Mouse (Mus musculus) neural tube, embryonic 15.5 days (tissue): ENCODE results near the gene Ncor2. TPM values are rescaled to one million over a fixed set of nuclear protein-coding genes. Genes with fewer than 3 reads are reported as not detected.
A peak's percentile ranks its signal among the peaks of the same experiment; 100 is the strongest.

Source experiments
- ATAC-seq: fragments of 200-750 bp; cut with Nextera tagmentation; 2 replicates; pipeline ENCODE4 v1.8.0; 2017; ENCODE audit warnings: mild to moderate bottlenecking, moderate TSS enrichment, moderate library complexity; ENCODE audit not compliant: low FRiP score
- H3K27ac ChIP-seq: fragments of 300-500 bp; sonication (generic); replicated peaks from 2 replicates; pipeline ENCODE4 v1.5.1; 2015; ENCODE audit warnings: mild to moderate bottlenecking, inconsistent platforms
- H3K27me3 ChIP-seq: fragments of 300-500 bp; sonication (generic); replicated peaks from 2 replicates; pipeline ENCODE4 v1.6.1; 2015; ENCODE audit warnings: inconsistent platforms
- H3K36me3 ChIP-seq: fragments of 300-500 bp; sonication (generic); 2 replicates; pipeline ENCODE4 v1.6.1; 2015; ENCODE audit warnings: inconsistent platforms
- H3K4me1 ChIP-seq: fragments of 300-500 bp; sonication (generic); 2 replicates; pipeline ENCODE4 v1.6.1; 2015; ENCODE audit warnings: inconsistent platforms
- H3K4me2 ChIP-seq: fragments of 300-500 bp; sonication (generic); 2 replicates; pipeline ENCODE4 v1.6.1; 2015; ENCODE audit warnings: inconsistent platforms, mild to moderate bottlenecking, moderate library complexity
- H3K4me3 ChIP-seq: fragments of 300-500 bp; sonication (generic); replicated peaks from 2 replicates; pipeline ENCODE4 v1.5.1; 2015; ENCODE audit warnings: mild to moderate bottlenecking, inconsistent platforms
- H3K9ac ChIP-seq: fragments of 300-500 bp; sonication (generic); replicated peaks from 2 replicates; pipeline ENCODE4 v1.6.1; 2015; ENCODE audit warnings: mild to moderate bottlenecking, inconsistent platforms
- H3K9me3 ChIP-seq: fragments of 300-500 bp; sonication (generic); replicated peaks from 2 replicates; pipeline ENCODE4 v1.6.1; 2016; ENCODE audit warnings: inconsistent platforms
- WGBS: fragments of 180-500 bp; shearing (Covaris S2); methylation state at CpG from one replicate; pipeline ENCODE4 v1.1.7; 2015; ENCODE audit warnings: mixed read lengths; 5-methylcytosine and 5-hydroxymethylcytosine counted together
- polyA plus RNA-seq: library from polyadenylated mRNA; unstranded; fragments of >200 nt; fragmentation: Nextera tagmentation; extraction: Ambion mirVana; gene quantifications from 2 replicates; pipeline ENCODE4 v1.2.1, GENCODE M21; 2015

Ncor2 gene
- polyA plus RNA-seq, 1 experiment from 2014 or later, result 24.2 TPM

- Histone ChIP-seq H3K9ac (no peak overlapping the region), H3K4me2 (no peak overlapping the region), H3K4me1 (peaks cover 49% of the 10 kb centered on the region), H3K27me3 (no peaks in the 10 kb centered on the region), H3K36me3 (peaks cover 39% of the 10 kb centered on the region), H3K27ac (peak overlapping the region; percentile 82), H3K9me3 (no peaks in the 10 kb centered on the region), H3K4me3 (no peak overlapping the region)
- no peak for ATAC-seq
- WGBS, result 63% methylated on average over 8 of the region's 8 CpGs
These were observed 76.7 kb downstream of the Ncor2 start for GRCm38 (mm10) chr5:125102352-125102751.

GRCm38 (mm10) chr5:125099785-125100350, 79.2 kb downstream of the Ncor2 start:
- H3K27me3 ChIP-seq, result no peaks in the 10 kb centered on the region
- no peaks in the 10 kb centered on the region for H3K9me3 ChIP-seq
- no peak overlapping the region for H3K4me3 ChIP-seq
- peaks cover 59% of the 10 kb centered on the region for H3K4me1 ChIP-seq
- 92% methylated on average over 5 of the region's 5 CpGs for WGBS
- no peak overlapping the region for H3K27ac ChIP-seq
- ATAC-seq, result no peak
- 0 out of 2 replicates have a peak overlapping the region, but pooled peaks have one; percentile 1 for H3K9ac ChIP-seq
- no peak overlapping the region for H3K4me2 ChIP-seq
- peaks cover 44% of the 10 kb centered on the region for H3K36me3 ChIP-seq

- Histone ChIP-seq H3K4me1 (peaks cover 56% of the 10 kb centered on the region), H3K9ac (no peak overlapping the region), H3K27me3 (no peaks in the 10 kb centered on the region), H3K4me3 (no peak overlapping the region), H3K36me3 (peaks cover 44% of the 10 kb centered on the region), H3K9me3 (no peaks in the 10 kb centered on the region), H3K4me2 (no peak overlapping the region), H3K27ac (no peak overlapping the region)
- WGBS, result 88% methylated on average over 9 of the region's 9 CpGs
- no peak for ATAC-seq
These were observed 80.3 kb downstream of the Ncor2 start for GRCm38 (mm10) chr5:125098692-125099091.

DNA sequence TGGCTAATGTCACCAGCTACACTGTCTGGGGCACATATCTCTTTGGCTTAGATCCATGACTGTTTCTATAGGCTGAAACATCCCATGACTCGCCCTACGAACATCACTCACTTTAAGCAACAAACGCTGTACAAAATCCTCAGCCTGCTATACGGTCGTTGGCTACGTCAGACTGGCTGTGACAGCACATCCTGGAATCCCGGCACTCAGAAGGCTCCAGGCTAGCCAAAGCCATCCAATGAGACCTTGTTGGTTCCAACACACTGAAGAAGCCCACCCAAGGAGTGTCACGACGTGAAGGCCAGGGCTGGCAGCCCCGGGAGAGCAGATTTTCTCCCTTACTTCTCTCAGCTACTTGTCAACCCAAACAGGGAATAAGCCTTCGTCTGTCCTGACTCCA, 82.7 kb downstream of the Ncor2 start:
- Histone ChIP-seq H3K36me3 (peaks cover 41% of the 10 kb centered on the region), H3K4me1 (peaks cover 39% of the 10 kb centered on the region)
- WGBS, result 72% methylated on average over 11 of the region's 11 CpGs

GRCm38 (mm10) chr5:125095525-125096175, 83.4 kb downstream of the Ncor2 start:
- ATAC-seq, result peak; percentile 49
- 35% methylated on average over 14 of the region's 14 CpGs for WGBS

More for the DNA sequence above, 82.7 kb downstream of the Ncor2 start:
- Histone ChIP-seq H3K9ac (no peak overlapping the region), H3K4me3 (no peak overlapping the region), H3K4me2 (no peak overlapping the region), H3K9me3 (no peaks in the 10 kb centered on the region), H3K27ac (peak overlapping the region; percentile 74), H3K27me3 (no peaks in the 10 kb centered on the region)
- no peak for ATAC-seq

DNA sequence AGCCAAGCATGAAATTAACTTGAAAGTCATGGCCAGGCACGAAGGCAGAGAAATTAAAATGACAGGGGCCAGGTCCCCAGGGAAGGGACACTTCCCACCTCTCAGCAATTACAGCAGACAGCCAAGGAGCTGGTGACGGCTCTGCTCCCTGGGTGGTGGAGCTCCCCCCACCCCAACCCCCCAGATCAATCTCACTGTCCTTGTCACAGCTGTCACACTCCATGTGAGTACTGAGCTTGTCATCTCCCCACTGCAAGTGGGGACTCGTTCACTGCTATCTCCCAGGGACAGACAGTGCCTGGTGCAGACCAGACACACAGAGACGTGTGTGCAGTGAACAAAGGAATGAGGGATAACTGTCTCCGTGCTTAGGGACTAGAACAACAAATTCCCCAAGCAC, 85.2 kb downstream of the Ncor2 start:
- Histone ChIP-seq H3K9ac (0 out of 2 replicates have a peak overlapping the region, but pooled peaks have one; percentile 12), H3K4me1 (peaks cover 39% of the 10 kb centered on the region), H3K4me3 (no peak overlapping the region), H3K9me3 (no peaks in the 10 kb centered on the region), H3K36me3 (peaks cover 57% of the 10 kb centered on the region), H3K27me3 (no peaks in the 10 kb centered on the region), H3K27ac (peak overlapping the region; percentile 74), H3K4me2 (no peak overlapping the region)
- 21% methylated on average over 5 of the region's 5 CpGs for WGBS
- 0 out of 2 replicates have a peak, but pooled peaks have one; percentile 29 for ATAC-seq

More at GRCm38 (mm10) chr5:125095525-125096175, 83.4 kb downstream of the Ncor2 start:
- Histone ChIP-seq H3K27me3 (no peaks in the 10 kb centered on the region), H3K9ac (no peak overlapping the region), H3K36me3 (peaks cover 45% of the 10 kb centered on the region), H3K27ac (peak overlapping the region; percentile 74), H3K9me3 (no peaks in the 10 kb centered on the region), H3K4me1 (peaks cover 39% of the 10 kb centered on the region), H3K4me3 (no peak overlapping the region), H3K4me2 (no peak overlapping the region)

GRCm38 (mm10) chr5:125088076-125088475, 90.9 kb downstream of the Ncor2 start:
- H3K36me3 ChIP-seq, result peaks cover 82% of the 10 kb centered on the region
- 90% methylated on average over 6 of the region's 6 CpGs for WGBS
- no peaks in the 10 kb centered on the region for H3K27me3 ChIP-seq
- ATAC-seq, result no peak
- no peak overlapping the region for H3K4me2 ChIP-seq
- no peak overlapping the region for H3K9ac ChIP-seq
- H3K27ac ChIP-seq, result no peak overlapping the region
- H3K4me1 ChIP-seq, result peaks cover 11% of the 10 kb centered on the region
- H3K9me3 ChIP-seq, result no peaks in the 10 kb centered on the region
- H3K4me3 ChIP-seq, result no peak overlapping the region

- no peak for ATAC-seq
- peaks cover 34% of the 10 kb centered on the region for H3K4me1 ChIP-seq
- no peak overlapping the region for H3K4me2 ChIP-seq
- H3K9ac ChIP-seq, result no peak overlapping the region
- H3K27ac ChIP-seq, result peak overlapping the region; percentile 58
- peaks cover 84% of the 10 kb centered on the region for H3K36me3 ChIP-seq
- H3K4me3 ChIP-seq, result no peak overlapping the region
- no peaks in the 10 kb centered on the region for H3K9me3 ChIP-seq
- 20% methylated on average over 8 of the region's 8 CpGs for WGBS
- no peaks in the 10 kb centered on the region for H3K27me3 ChIP-seq
These were observed 93.9 kb downstream of the Ncor2 start for GRCm38 (mm10) chr5:125085097-125085617.

DNA sequence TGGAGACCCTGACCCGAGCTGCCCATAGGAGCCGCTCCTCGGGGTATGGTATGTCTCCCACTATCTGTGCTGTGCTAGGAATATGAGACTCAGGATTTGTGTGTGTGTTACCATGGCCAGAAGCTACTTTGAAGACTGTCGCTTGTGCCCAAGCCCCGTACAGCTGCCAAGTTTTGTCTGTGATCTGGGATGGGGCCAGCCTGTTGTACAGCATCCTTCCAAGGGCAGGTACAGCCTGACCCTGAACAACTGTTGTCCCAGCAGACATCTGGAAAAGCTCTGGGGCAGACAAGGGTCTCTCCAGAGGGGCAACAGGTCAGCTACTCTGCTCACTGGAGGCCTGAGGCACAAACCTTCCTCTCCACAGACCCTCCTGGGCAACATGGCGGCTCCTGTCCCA, 95.3 kb downstream of the Ncor2 start:
- peaks cover 34% of the 10 kb centered on the region for H3K4me1 ChIP-seq
- ATAC-seq, result no peak
- H3K4me2 ChIP-seq, result no peak overlapping the region
- no peak overlapping the region for H3K9ac ChIP-seq
- no peak overlapping the region for H3K4me3 ChIP-seq
- no peaks in the 10 kb centered on the region for H3K27me3 ChIP-seq
- no peaks in the 10 kb centered on the region for H3K9me3 ChIP-seq
- H3K36me3 ChIP-seq, result peaks cover 77% of the 10 kb centered on the region
- 90% methylated on average over 6 of the region's 6 CpGs for WGBS
- H3K27ac ChIP-seq, result no peak overlapping the region

DNA sequence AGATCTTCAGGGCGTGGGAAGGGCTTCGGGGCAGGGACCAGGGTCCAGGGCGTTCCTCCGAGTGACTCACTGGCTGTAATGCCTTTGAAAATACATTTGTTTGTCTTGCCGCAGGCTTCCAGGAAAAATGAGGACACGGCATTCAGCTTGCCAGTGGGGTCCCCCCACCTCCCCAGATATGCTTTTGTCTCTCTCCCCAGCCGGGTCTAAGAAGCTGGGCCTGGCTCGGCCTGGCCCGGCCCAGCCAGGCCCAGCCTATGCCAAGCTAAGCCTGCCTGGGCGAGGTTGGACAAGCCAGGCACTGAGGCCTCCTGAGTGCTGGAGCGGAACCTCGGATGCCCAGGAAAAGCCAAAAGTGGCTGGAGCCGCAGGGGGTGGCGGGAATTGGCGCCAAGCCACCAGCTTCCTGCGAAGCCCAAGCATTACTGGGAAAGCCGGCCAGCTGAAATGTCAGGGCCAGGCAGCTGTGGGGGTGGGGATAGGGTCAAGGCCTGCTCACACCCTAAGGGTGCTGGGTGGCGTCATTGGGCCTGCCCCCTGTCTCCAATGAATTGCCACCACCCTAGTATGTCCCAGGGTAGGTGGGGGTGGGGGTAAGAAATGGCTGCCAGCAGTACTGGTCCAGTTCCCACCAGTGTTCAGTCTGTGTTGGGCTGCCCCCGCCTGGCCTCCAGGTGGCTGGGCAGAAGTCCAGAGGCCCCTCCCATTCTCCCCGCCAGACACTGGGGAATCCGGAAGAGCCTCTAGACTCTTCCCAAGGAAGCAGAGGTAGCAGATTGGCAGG, 97.5 kb downstream of the Ncor2 start:
- peaks cover 74% of the 10 kb centered on the region for H3K36me3 ChIP-seq
- peaks cover 35% of the 10 kb centered on the region for H3K4me1 ChIP-seq
- no peaks in the 10 kb centered on the region for H3K27me3 ChIP-seq
- peak; percentile 54 for ATAC-seq
- no peak overlapping the region for H3K4me2 ChIP-seq
- no peak overlapping the region for H3K9ac ChIP-seq
- 42% methylated on average over 21 of the region's 21 CpGs for WGBS
- H3K27ac ChIP-seq, result peak overlapping the region; percentile 78
- no peaks in the 10 kb centered on the region for H3K9me3 ChIP-seq
- no peak overlapping the region for H3K4me3 ChIP-seq

DNA sequence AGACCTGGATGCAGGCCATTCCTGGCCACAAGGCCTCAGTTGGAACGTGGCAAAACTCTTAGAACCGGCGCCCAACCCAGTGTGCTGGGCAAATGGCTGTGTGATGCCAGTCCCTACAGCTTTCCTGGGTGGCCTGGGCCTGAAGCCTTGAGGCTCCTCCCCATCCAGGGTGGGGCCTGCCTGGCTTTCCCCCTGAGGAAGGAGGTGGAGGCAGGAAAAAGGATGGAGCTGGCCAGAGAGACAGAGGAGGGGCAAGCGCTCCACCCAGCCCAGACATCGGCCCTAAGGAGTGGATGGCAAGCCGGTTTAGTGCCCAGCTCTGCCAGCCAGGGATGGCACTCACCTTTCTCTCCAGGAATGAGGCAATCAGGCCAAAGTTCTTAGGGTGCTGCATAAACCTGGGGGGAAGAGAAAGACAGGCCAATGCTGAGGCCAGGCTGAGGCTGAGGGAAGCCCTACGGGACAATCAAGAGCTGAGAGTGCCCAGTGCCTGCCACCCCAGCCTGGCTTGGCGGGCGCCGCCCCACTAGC, 98.2 kb downstream of the Ncor2 start:
- 83% methylated on average over 10 of the region's 10 CpGs for WGBS
- H3K27me3 ChIP-seq, result no peaks in the 10 kb centered on the region
- H3K27ac ChIP-seq, result peak overlapping the region; percentile 78
- H3K9me3 ChIP-seq, result no peaks in the 10 kb centered on the region
- H3K4me1 ChIP-seq, result peaks cover 37% of the 10 kb centered on the region
- no peak overlapping the region for H3K4me3 ChIP-seq
- no peak overlapping the region for H3K4me2 ChIP-seq
- ATAC-seq, result peak; percentile 28; the same call in 1 of the 2 replicates
- H3K9ac ChIP-seq, result no peak overlapping the region
- H3K36me3 ChIP-seq, result peaks cover 70% of the 10 kb centered on the region
